10 mouse cellular contexts compared by ENCODE assay signal in the genomic region with DNA sequence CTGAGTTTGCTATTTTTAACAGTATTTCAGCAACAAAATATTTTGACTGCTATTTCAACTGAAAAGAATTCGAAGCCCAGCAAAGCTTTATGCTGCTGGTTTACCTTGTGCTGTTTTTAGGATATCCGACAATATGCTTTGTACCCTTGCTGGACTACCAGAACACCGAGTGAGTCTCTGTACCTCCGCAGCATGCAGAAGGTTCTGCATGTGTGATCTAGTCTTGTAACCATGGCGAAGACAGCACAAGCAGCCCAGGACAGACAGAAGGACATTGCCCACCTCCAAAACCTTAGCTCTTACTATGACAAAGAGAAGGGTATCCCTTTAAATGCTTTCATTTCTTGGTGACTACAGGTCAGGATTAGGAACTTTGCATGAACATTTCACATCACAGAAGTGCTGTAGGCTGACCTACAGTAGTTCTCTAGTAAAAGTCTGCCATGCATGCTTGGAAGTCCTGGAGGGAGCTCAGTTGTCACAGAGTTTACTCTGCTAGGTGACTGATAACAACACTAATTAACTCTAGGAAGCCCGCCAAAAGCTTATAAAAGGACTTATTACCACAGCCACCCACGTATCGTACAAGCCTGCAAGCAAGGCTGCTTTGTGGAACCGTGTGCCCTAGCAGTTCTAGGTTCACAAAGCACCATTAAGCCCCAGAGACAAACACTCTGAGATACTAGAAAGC. TPM values are rescaled to one million over a fixed set of nuclear protein-coding genes. Genes with fewer than 3 reads are reported as not detected.
DNase-seq lines count a peak whose midpoint lies in the region; ATAC-seq and TF ChIP-seq lines count a peak whose summit lies in the region.
"Had no signal": no experiment of that assay in that cellular context is flagged by ENCODE, and none has a peak within 500 bp of the region (broad histone marks: within the 10 kb centered on the region; RNA-seq: fewer than 3 reads in every experiment).

No protein-coding gene starts in this region.

- H3K9ac ChIP-seq in hindbrain, embryonic 13.5 days, result no peak overlapping the region
- H3K9ac ChIP-seq in hindbrain, embryonic 11.5 days (ENCODE audit: low read depth, low read length), result no peak overlapping the region
- peak overlapping the region; percentile 20 for H3K9ac ChIP-seq in MEL (ENCODE audit: control insufficient read depth, low read depth, low read length, poor library complexity, severe bottlenecking)
- H3K9ac ChIP-seq in forebrain, embryonic 15.5 days (replicated peaks), result no peak overlapping the region
- no peak overlapping the region for H3K9ac ChIP-seq in limb, embryonic 15.5 days

- no peaks in the 10 kb centered on the region for H3K36me3 ChIP-seq in hindbrain, embryonic 13.5 days
- H3K36me3 ChIP-seq in hindbrain, embryonic 11.5 days (ENCODE audit: control insufficient read depth, insufficient read depth, low read length), result no peaks in the 10 kb centered on the region
- peaks cover 0 to 20% of the 10 kb centered on the region in 2 experiments; a peak in 2 of 4 replicates for H3K36me3 ChIP-seq in MEL (ENCODE audit: control insufficient read depth in 1 of 2, insufficient read depth in 2 of 2, low read length in 2 of 2)
- no peaks in the 10 kb centered on the region for H3K36me3 ChIP-seq in forebrain, embryonic 15.5 days
- no peaks in the 10 kb centered on the region for H3K36me3 ChIP-seq in limb, embryonic 15.5 days

- no peak overlapping the region for H3K4me3 ChIP-seq in hindbrain, embryonic 13.5 days
- H3K4me3 ChIP-seq in hindbrain, embryonic 11.5 days (ENCODE audit: low read depth, low read length), result no peak overlapping the region
- H3K4me3 ChIP-seq in MEL (ENCODE audit: control insufficient read depth in 1 of 2, insufficient read depth in 1 of 2, low read depth in 2 of 2, low read length in 2 of 2), result peak overlapping the region; percentile 1 to 9; a peak in 2 of 4 replicates
- no peak overlapping the region for H3K4me3 ChIP-seq in forebrain, embryonic 15.5 days
- H3K4me3 ChIP-seq in limb, embryonic 15.5 days, result 0 out of 2 replicates have a peak overlapping the region, but pooled peaks have one; percentile 4

- H3K4me2 ChIP-seq in hindbrain, embryonic 13.5 days, result no peak overlapping the region
- no peak overlapping the region for H3K4me2 ChIP-seq in hindbrain, embryonic 11.5 days (replicated peaks; ENCODE audit: low read depth, low read length)
- H3K4me2 ChIP-seq in forebrain, embryonic 15.5 days (replicated peaks), result no peak overlapping the region
- H3K4me2 ChIP-seq in limb, embryonic 15.5 days, result no peak overlapping the region

- no peaks in the 10 kb centered on the region for H3K79me2 ChIP-seq in MEL (ENCODE audit: control insufficient read depth, insufficient read depth, low read length, poor library complexity)

- TF ChIP-seq RAD21 in MEL (IDR thresholded peaks at IDR 0.05; ENCODE audit: low read depth, low read length), result no peak

- no peak for DNase-seq in hindbrain, embryonic 11.5 days (ENCODE audit: low spot score)
- DNase-seq in MEL (ENCODE audit: low read depth, low spot score), result peak; percentile 85
- DNase-seq in cerebellum, postnatal 14 days, result no peak
- no peak for DNase-seq in thymus, postnatal 0 days (ENCODE audit: low spot score)
- DNase-seq in cerebellum, adult 8-10 months, result no peak

- no peak for TF ChIP-seq POLR2A in MEL (IDR thresholded peaks at IDR 0.05; ENCODE audit: control insufficient read depth in 1 of 2, insufficient read depth in 1 of 2, low read depth in 1 of 2, low read length in 2 of 2, poor library complexity in 1 of 2)

- no peaks in the 10 kb centered on the region for H3K27me3 ChIP-seq in hindbrain, embryonic 13.5 days
- no peaks in the 10 kb centered on the region for H3K27me3 ChIP-seq in hindbrain, embryonic 11.5 days (ENCODE audit: control insufficient read depth, insufficient read depth, low read length)
- no peaks in the 10 kb centered on the region for H3K27me3 ChIP-seq in MEL (ENCODE audit: control insufficient read depth in 1 of 2, insufficient read depth in 2 of 2, low read length in 2 of 2)
- H3K27me3 ChIP-seq in forebrain, embryonic 15.5 days, result no peaks in the 10 kb centered on the region
- H3K27me3 ChIP-seq in limb, embryonic 15.5 days, result no peaks in the 10 kb centered on the region

- H3K27ac ChIP-seq in hindbrain, embryonic 13.5 days, result peak overlapping the region; percentile 44; the same call in 1 of the 2 replicates
- no peak overlapping the region for H3K27ac ChIP-seq in hindbrain, embryonic 11.5 days (ENCODE audit: low read depth, low read length)
- H3K27ac ChIP-seq in MEL (ENCODE audit: control insufficient read depth, low read depth, low read length), result peak overlapping the region; percentile 53
- H3K27ac ChIP-seq in forebrain, embryonic 15.5 days (replicated peaks), result no peak overlapping the region
- 0 out of 2 replicates have a peak overlapping the region, but pooled peaks have one; percentile 22 for H3K27ac ChIP-seq in limb, embryonic 15.5 days

- ATAC-seq in hindbrain, embryonic 13.5 days (ENCODE audit: low FRiP score), result no peak
- ATAC-seq in hindbrain, embryonic 11.5 days (ENCODE audit: low FRiP score), result no peak
- ATAC-seq in forebrain, embryonic 15.5 days (replicated peaks), result peak; percentile 80; the same call in 1 of the 2 replicates
- no peak for ATAC-seq in limb, embryonic 15.5 days (ENCODE audit: insufficient number of reproducible peaks, low FRiP score, low TSS enrichment, low read depth)

- 73% methylated on average over 9 of the region's 9 CpGs for WGBS in hindbrain, embryonic 13.5 days
- WGBS in hindbrain, embryonic 11.5 days, result 86% methylated on average over 9 of the region's 9 CpGs
- WGBS in forebrain, embryonic 15.5 days, result 59% methylated on average over 9 of the region's 9 CpGs
- WGBS in limb, embryonic 15.5 days, result 54% methylated on average over 9 of the region's 9 CpGs

- H3K9me3 ChIP-seq in hindbrain, embryonic 13.5 days, result no peaks in the 10 kb centered on the region
- H3K9me3 ChIP-seq in hindbrain, embryonic 11.5 days (ENCODE audit: control insufficient read depth, low read length), result no peaks in the 10 kb centered on the region
- no peaks in the 10 kb centered on the region for H3K9me3 ChIP-seq in MEL (replicated peaks; ENCODE audit: insufficient read depth, low read length)
- H3K9me3 ChIP-seq in forebrain, embryonic 15.5 days, result no peaks in the 10 kb centered on the region
- no peaks in the 10 kb centered on the region for H3K9me3 ChIP-seq in limb, embryonic 15.5 days
- H3K9me3 ChIP-seq: G1E had no signal

- peaks cover 14% of the 10 kb centered on the region for H3K4me1 ChIP-seq in hindbrain, embryonic 13.5 days (replicated peaks)
- no peaks in the 10 kb centered on the region for H3K4me1 ChIP-seq in hindbrain, embryonic 11.5 days (replicated peaks; ENCODE audit: control insufficient read depth, insufficient read depth, low read length)
- H3K4me1 ChIP-seq in MEL (ENCODE audit: control insufficient read depth in 1 of 2, insufficient read depth in 2 of 2, low read length in 2 of 2), result peaks cover 5 to 30% of the 10 kb centered on the region in 2 experiments
- peaks cover 11% of the 10 kb centered on the region for H3K4me1 ChIP-seq in forebrain, embryonic 15.5 days
- peaks cover 8% of the 10 kb centered on the region; the same call in 1 of the 2 replicates for H3K4me1 ChIP-seq in limb, embryonic 15.5 days

- no peak for TF ChIP-seq CTCF in MEL (IDR thresholded peaks at IDR 0.05 in 2 of 3, conservative IDR thresholded peaks at IDR 0.05 in 1 of 3; ENCODE audit: control insufficient read depth in 1 of 3, insufficient read depth in 1 of 3, low read depth in 2 of 3, low read length in 3 of 3, poor library complexity in 1 of 3, severe bottlenecking in 1 of 3)

- peak; percentile 55 to 68 for TF ChIP-seq EP300 in MEL (IDR thresholded peaks at IDR 0.05; ENCODE audit: low read depth in 1 of 2, low read length in 2 of 2)

TF ChIP-seq in MEL, 35 proteins besides CTCF, POLR2A, EP300 and RAD21 (continues in another document):
- TF ChIP-seq TBP (IDR thresholded peaks at IDR 0.05; ENCODE audit: low read depth, low read length) (no peak), TAL1 (IDR thresholded peaks at IDR 0.05; ENCODE audit: low read length) (0 out of 2 replicates have a peak, but pooled peaks have one; percentile 28), ZC3H11A (IDR thresholded peaks at IDR 0.05; ENCODE audit: low read depth, low read length) (no peak), ZNF384 (IDR thresholded peaks at IDR 0.05; ENCODE audit: low read depth, low read length) (no peak), ZKSCAN1 (IDR thresholded peaks at IDR 0.05; ENCODE audit: low read depth, low read length) (no peak), E2F4 (IDR thresholded peaks at IDR 0.05; ENCODE audit: borderline replicate concordance, low read depth, low read length) (peak; percentile 65; the same call in 1 of the 2 replicates), RCOR1 (IDR thresholded peaks at IDR 0.05; ENCODE audit: low read depth, low read length) (no peak), GATA1 (IDR thresholded peaks at IDR 0.05; ENCODE audit: low read depth, low read length) (peak; percentile 77), MAX (IDR thresholded peaks at IDR 0.05; ENCODE audit: low read length) (peak; percentile 44; the same call in 1 of the 2 replicates), POLR2AphosphoS5 (IDR thresholded peaks at IDR 0.05; ENCODE audit: borderline replicate concordance, low read depth, low read length) (no peak), ZMIZ1 (IDR thresholded peaks at IDR 0.05; ENCODE audit: low read depth, low read length) (no peak)

RNA-seq across cellular contexts. Expression of a gene that starts 1.6 kb away (rescaled TPM):
- 1.0 and 1.2 TPM in 2 replicates for polyA plus RNA-seq in hindbrain, embryonic 13.5 days (2015; fragmentation: Nextera tagmentation; extraction: Ambion mirVana)
- polyA plus RNA-seq in hindbrain, embryonic 11.5 days (2014; fragmentation: Nextera tagmentation; extraction: Ambion mirVana), result 1.9 and 3.2 TPM in 2 replicates
- total RNA-seq in MEL (2012; rRNA removed), result 0.04 and 0.07 TPM in 2 replicates
- under 1 TPM in 1 of 2 experiments, not detected in 1; 0.06 TPM for polyA plus RNA-seq in MEL (2012; ENCODE audit: insufficient read depth in 1 of 2, insufficient read length in 2 of 2, low read depth in 1 of 2, low replicate concordance in 2 of 2, missing spikeins in 1 of 2)
- polyA plus RNA-seq in forebrain, embryonic 15.5 days (2015; fragmentation: Nextera tagmentation; extraction: Ambion mirVana), result 0.98 and 1.6 TPM in 2 replicates
- 3.9 and 5.0 TPM in 2 replicates for polyA plus RNA-seq in limb, embryonic 15.5 days (2015; fragmentation: Nextera tagmentation; extraction: Ambion mirVana)
- 12.5 and 13.4 TPM in 2 replicates for polyA plus RNA-seq in thymus, postnatal 0 days (2015; fragmentation: Nextera tagmentation; extraction: Ambion mirVana)

RNA-seq across cellular contexts. Expression of a gene that starts 47.8 kb away (rescaled TPM):
- 0.21 and 0.36 TPM in 2 replicates for polyA plus RNA-seq in hindbrain, embryonic 13.5 days (2015; fragmentation: Nextera tagmentation; extraction: Ambion mirVana)
- polyA plus RNA-seq in hindbrain, embryonic 11.5 days (2014; fragmentation: Nextera tagmentation; extraction: Ambion mirVana), result 0.13 and 0.59 TPM in 2 replicates
- 0.15 and 0.20 TPM in 2 replicates for total RNA-seq in MEL (2012; rRNA removed)
- under 1 TPM in 1 of 2 experiments, not detected in 1; 0.06 TPM for polyA plus RNA-seq in MEL (2012; ENCODE audit: insufficient read depth in 1 of 2, insufficient read length in 2 of 2, low read depth in 1 of 2, low replicate concordance in 2 of 2, missing spikeins in 1 of 2)
- polyA plus RNA-seq in forebrain, embryonic 15.5 days (2015; fragmentation: Nextera tagmentation; extraction: Ambion mirVana), result 0.17 and 0.29 TPM in 2 replicates
- 0.15 and 0.30 TPM in 2 replicates for polyA plus RNA-seq in limb, embryonic 15.5 days (2015; fragmentation: Nextera tagmentation; extraction: Ambion mirVana)
- polyA plus RNA-seq in thymus, postnatal 0 days (2015; fragmentation: Nextera tagmentation; extraction: Ambion mirVana), result 5.5 and 6.3 TPM in 2 replicates
- total RNA-seq: layer of hippocampus, postnatal 14 days had no signal
- polyA plus RNA-seq: G1E had no signal

Comparison
In these comparisons a context has a peak if more than half of its experiments do, and no peak if none do; other contexts are left out.
1. H3K27ac ChIP-seq: peak in hindbrain, embryonic 13.5 days (single experiment), MEL (single experiment) and limb, embryonic 15.5 days (single experiment); none in hindbrain, embryonic 11.5 days (single experiment) and forebrain, embryonic 15.5 days (single experiment).
2. H3K4me3 ChIP-seq: peak in MEL (2 of 2) and limb, embryonic 15.5 days (single experiment); none in hindbrain, embryonic 13.5 days (single experiment), hindbrain, embryonic 11.5 days (single experiment) and forebrain, embryonic 15.5 days (single experiment).